Mouse (Mus musculus): ENCODE data around the gene Ptpn13.

- TF ChIP-seq CTCF (IDR thresholded peaks at IDR 0.05; ENCODE audit: borderline replicate concordance, control insufficient read depth, extremely low read depth, insufficient read depth, low read length, poor library complexity): no peak
- no peak for TF ChIP-seq POLR2A (IDR thresholded peaks at IDR 0.05; ENCODE audit: control insufficient read depth, extremely low read depth, insufficient read depth, low read length, poor library complexity)
These were observed 16.7 kb downstream of the Ptpn13 start for GRCm38 (mm10) chr5:103441706-103442105.

All from thymus, adult 2 months (tissue).